Mouse (Mus musculus): ENCODE measurements around the gene 1810043G02Rik. TPM values are rescaled to one million over a fixed set of nuclear protein-coding genes. Genes with fewer than 3 reads are reported as not detected.

The 1810043G02Rik gene
- total RNA-seq, 2 experiments from 2014 or later = 9.1 to 12.2 TPM

Other genes starting within 250 kb of the 1810043G02Rik start
- not detected in 2 replicates for gene Gm18596, start 235.9 kb upstream of the 1810043G02Rik start, total RNA-seq (2015)
- not detected in 2 replicates for gene Gm18596, start 235.9 kb upstream of the 1810043G02Rik start, total RNA-seq (2017)
- not detected in 2 replicates for gene Gm9736, start 227.2 kb upstream of the 1810043G02Rik start, total RNA-seq (2015)
- not detected in 2 replicates for gene Gm9736, start 227.2 kb upstream of the 1810043G02Rik start, total RNA-seq (2017)
- not detected in 2 replicates for gene Gm3233, start 218.8 kb upstream of the 1810043G02Rik start, total RNA-seq (2015)
- not detected in 2 replicates for gene Gm3233, start 218.8 kb upstream of the 1810043G02Rik start, total RNA-seq (2017)
- not detected in 2 replicates for gene Gm3238, start 207.2 kb upstream of the 1810043G02Rik start, total RNA-seq (2015)
- gene Gm3238, start 207.2 kb upstream of the 1810043G02Rik start, total RNA-seq (2017) = not detected in 2 replicates
- gene Gm7138, start 201.6 kb upstream of the 1810043G02Rik start, total RNA-seq (2015) = not detected in 2 replicates
- gene Gm7138, start 201.6 kb upstream of the 1810043G02Rik start, total RNA-seq (2017) = not detected in 2 replicates
- gene Gm3250, start 196.0 kb upstream of the 1810043G02Rik start, total RNA-seq (2015) = not detected in 2 replicates
- not detected in 2 replicates for gene Gm3250, start 196.0 kb upstream of the 1810043G02Rik start, total RNA-seq (2017)
- not detected in 2 replicates for gene Gm7137, start 190.3 kb upstream of the 1810043G02Rik start, total RNA-seq (2015)
- gene Gm7137, start 190.3 kb upstream of the 1810043G02Rik start, total RNA-seq (2017) = not detected in 2 replicates
- not detected in 2 replicates for gene Gm9639, start 183.4 kb upstream of the 1810043G02Rik start, total RNA-seq (2015)
- gene Gm9639, start 183.4 kb upstream of the 1810043G02Rik start, total RNA-seq (2017) = not detected in 2 replicates
- gene Gm19668, start 179.4 kb upstream of the 1810043G02Rik start, total RNA-seq (2015) = not detected in 2 replicates
- gene Gm19668, start 179.4 kb upstream of the 1810043G02Rik start, total RNA-seq (2017) = not detected in 2 replicates
- not detected in 2 replicates for gene Gm9507, start 166.7 kb upstream of the 1810043G02Rik start, total RNA-seq (2015)
- gene Gm9507, start 166.7 kb upstream of the 1810043G02Rik start, total RNA-seq (2017) = not detected in 2 replicates
- not detected in 2 replicates for gene Gm2696, start 163.8 kb upstream of the 1810043G02Rik start, total RNA-seq (2015)
- not detected in 2 replicates for gene Gm2696, start 163.8 kb upstream of the 1810043G02Rik start, total RNA-seq (2017)
- not detected in 2 replicates for gene Krtap10-4, start 151.4 kb upstream of the 1810043G02Rik start, total RNA-seq (2015)
- not detected in 2 replicates for gene Krtap10-4, start 151.4 kb upstream of the 1810043G02Rik start, total RNA-seq (2017)
- not detected in 2 replicates for gene Krtap10-10, start 142.6 kb upstream of the 1810043G02Rik start, total RNA-seq (2015)
- gene Krtap10-10, start 142.6 kb upstream of the 1810043G02Rik start, total RNA-seq (2017) = not detected in 2 replicates
- gene Gm36176, start 131.7 kb upstream of the 1810043G02Rik start, total RNA-seq (2015) = not detected in 2 replicates
- gene Gm36176, start 131.7 kb upstream of the 1810043G02Rik start, total RNA-seq (2017) = not detected in 2 replicates
- not detected in 2 replicates for gene Gm10318, start 125.7 kb upstream of the 1810043G02Rik start, total RNA-seq (2015)
- gene Gm10318, start 125.7 kb upstream of the 1810043G02Rik start, total RNA-seq (2017) = not detected in 2 replicates
- not detected in 2 replicates for gene Gm3285, start 116.5 kb upstream of the 1810043G02Rik start, total RNA-seq (2015)
- gene Gm3285, start 116.5 kb upstream of the 1810043G02Rik start, total RNA-seq (2017) = not detected in 2 replicates
- gene Lrrc3, start 76.0 kb upstream of the 1810043G02Rik start, total RNA-seq (2015) = 0.07 TPM in 1 of 2 replicates, not detected in the other
- gene Lrrc3, start 76.0 kb upstream of the 1810043G02Rik start, total RNA-seq (2017) = not detected in 2 replicates
- gene Trpm2, start 8.0 kb upstream of the 1810043G02Rik start, total RNA-seq (2015) = 15.2 and 20.7 TPM in 2 replicates
- gene Trpm2, start 8.0 kb upstream of the 1810043G02Rik start, total RNA-seq (2017) = 33.5 and 35.8 TPM in 2 replicates
- 6.9 and 7.0 TPM in 2 replicates for gene Pfkl, start 31.6 kb downstream of the 1810043G02Rik start, total RNA-seq (2015)
- gene Pfkl, start 31.6 kb downstream of the 1810043G02Rik start, total RNA-seq (2017) = 13.6 and 16.9 TPM in 2 replicates
- 2.5 TPM in 1 of 2 replicates, not detected in the other for gene Dnmt3l, start 63.4 kb downstream of the 1810043G02Rik start, total RNA-seq (2015)
- gene Dnmt3l, start 63.4 kb downstream of the 1810043G02Rik start, total RNA-seq (2017) = 0.37 TPM in 1 of 2 replicates, not detected in the other
- gene Aire, start 65.1 kb downstream of the 1810043G02Rik start, total RNA-seq (2015) = not detected in 2 replicates
- gene Aire, start 65.1 kb downstream of the 1810043G02Rik start, total RNA-seq (2017) = not detected in 2 replicates
- gene Icosl, start 90.8 kb downstream of the 1810043G02Rik start, total RNA-seq (2015) = 29.3 and 34.3 TPM in 2 replicates
- gene Icosl, start 90.8 kb downstream of the 1810043G02Rik start, total RNA-seq (2017) = 20.8 and 24.4 TPM in 2 replicates
- gene D10Jhu81e, start 191.3 kb downstream of the 1810043G02Rik start, total RNA-seq (2015) = 22.7 and 25.3 TPM in 2 replicates
- 57.6 and 69.2 TPM in 2 replicates for gene D10Jhu81e, start 191.3 kb downstream of the 1810043G02Rik start, total RNA-seq (2017)
- 2.2 and 3.0 TPM in 2 replicates for gene Pwp2, start 206.6 kb downstream of the 1810043G02Rik start, total RNA-seq (2015)
- 7.4 and 8.8 TPM in 2 replicates for gene Pwp2, start 206.6 kb downstream of the 1810043G02Rik start, total RNA-seq (2017)